Mouse (Mus musculus) stomach, embryonic 16.5 days (tissue): ENCODE results near the gene Timm17b. TPM values are rescaled to one million over a fixed set of nuclear protein-coding genes. Genes with fewer than 3 reads are reported as not detected.
A peak's percentile ranks its signal among the peaks of the same experiment; 100 is the strongest.
"Not testable (repeated sequence)": the region's sequence is repeated elsewhere in the genome, so short reads cannot be mapped to it uniquely, and the experiment has no call there.

Experiments
- ATAC-seq: fragments of 200-750 bp; cut with Nextera tagmentation; 2 replicates; pipeline ENCODE4 v1.8.0; 2017; ENCODE audit warnings: moderate number of reproducible peaks, moderate TSS enrichment; ENCODE audit not compliant: insufficient read depth, low FRiP score
- H3K27ac ChIP-seq: fragments of 300-500 bp; sonication (generic); 2 replicates; pipeline ENCODE4 v1.5.1; 2014; ENCODE audit warnings: low read length
- H3K27me3 ChIP-seq: fragments of 300-500 bp; sonication (generic); 2 replicates; pipeline ENCODE4 v1.6.1; 2014; ENCODE audit warnings: low read length, control low read depth, mixed read lengths; ENCODE audit not compliant: control insufficient read depth, insufficient read depth
- H3K36me3 ChIP-seq: fragments of 300-500 bp; sonication (generic); 2 replicates; pipeline ENCODE4 v1.6.1; 2014; ENCODE audit warnings: low read length; ENCODE audit not compliant: control insufficient read depth, insufficient read depth
- H3K4me1 ChIP-seq: fragments of 300-500 bp; sonication (generic); 2 replicates; pipeline ENCODE4 v1.6.1; 2014; ENCODE audit warnings: low read length, control low read depth, mixed read lengths; ENCODE audit not compliant: control insufficient read depth, insufficient read depth
- H3K4me2 ChIP-seq: fragments of 300-500 bp; sonication (generic); 2 replicates; pipeline ENCODE4 v1.6.1; 2014; ENCODE audit warnings: low read depth, low read length, mixed read lengths
- H3K4me3 ChIP-seq: fragments of 300-500 bp; sonication (generic); replicated peaks from 2 replicates; pipeline ENCODE4 v1.5.1; 2014; ENCODE audit warnings: mild to moderate bottlenecking, low read length
- H3K9ac ChIP-seq: fragments of 300-500 bp; sonication (generic); 2 replicates; pipeline ENCODE4 v1.6.1; 2014; ENCODE audit warnings: low read length
- H3K9me3 ChIP-seq: fragments of 300-500 bp; sonication (generic); replicated peaks from 2 replicates; pipeline ENCODE4 v1.6.1; 2016; ENCODE audit warnings: low read length, control low read depth; ENCODE audit not compliant: control insufficient read depth
- WGBS: fragments of 180-500 bp; shearing (Covaris S2); extraction: QIAGEN DNeasy Blood & Tissue Kit; methylation state at CpG from one replicate; pipeline ENCODE4 v1.1.7; 2014; 5-methylcytosine and 5-hydroxymethylcytosine counted together
- polyA plus RNA-seq: library from polyadenylated mRNA; unstranded; fragments of >200 nt; fragmentation: Nextera tagmentation; extraction: Ambion mirVana; gene quantifications from 2 replicates; pipeline ENCODE4 v1.2.1, GENCODE M21; 2015

The Timm17b gene
- polyA plus RNA-seq, 1 experiment from 2014 or later: 143 TPM

DNA sequence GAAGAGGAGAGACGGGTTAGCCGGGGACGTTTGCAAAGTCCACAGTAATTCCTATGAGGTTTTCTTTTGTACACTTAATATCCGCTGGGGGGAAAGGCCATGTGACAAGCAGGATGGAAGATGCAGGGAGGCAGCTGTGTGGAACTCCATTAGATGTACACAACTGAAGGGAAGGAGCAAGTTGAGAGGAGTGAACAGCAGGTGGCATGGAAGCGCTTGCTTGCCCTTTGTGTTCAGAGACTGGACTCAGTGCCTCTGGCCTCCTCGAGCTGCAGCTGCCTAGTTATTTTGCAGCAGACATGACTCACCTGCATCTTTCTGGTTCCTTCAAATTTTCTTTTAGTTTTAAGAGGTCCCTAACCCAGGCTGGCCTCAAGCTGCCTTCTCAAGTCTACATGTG is 11.3 kb downstream of the Timm17b start:
- no peak overlapping the region for H3K9ac ChIP-seq
- H3K27me3 ChIP-seq: no peaks in the 10 kb centered on the region
- no peak overlapping the region for H3K27ac ChIP-seq
- H3K36me3 ChIP-seq: no peaks in the 10 kb centered on the region
- WGBS: 46% methylated on average over 6 of the region's 6 CpGs
- no peaks in the 10 kb centered on the region for H3K4me1 ChIP-seq
- ATAC-seq: no peak
- no peak overlapping the region for H3K4me2 ChIP-seq
- no peak overlapping the region for H3K4me3 ChIP-seq
- H3K9me3 ChIP-seq: no peaks in the 10 kb centered on the region; the same call in 1 of the 2 replicates

DNA sequence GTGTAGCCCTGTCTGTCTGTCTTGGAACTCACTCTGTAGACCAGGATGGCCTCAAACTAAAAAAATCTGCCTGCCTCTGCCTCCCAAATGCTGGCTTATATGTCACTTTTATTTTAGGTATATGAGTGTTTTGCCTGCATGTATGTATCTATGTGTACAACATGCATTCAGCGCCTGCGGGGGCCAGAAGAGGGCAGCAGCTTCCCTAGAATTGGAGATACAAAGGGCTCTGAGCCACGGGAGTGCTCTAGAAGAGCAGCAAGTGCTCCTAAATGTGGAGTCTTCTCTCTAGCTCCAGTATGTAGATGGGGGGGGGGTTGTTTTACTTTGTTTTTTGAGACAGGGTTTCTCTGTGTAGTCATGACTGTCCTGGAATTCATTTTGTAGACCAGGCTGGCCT is 16.5 kb downstream of the Timm17b start:
- H3K27me3 ChIP-seq, H3K4me3 ChIP-seq, H3K4me1 ChIP-seq, H3K9ac ChIP-seq, H3K27ac ChIP-seq, H3K4me2 ChIP-seq, ATAC-seq, H3K9me3 ChIP-seq, H3K36me3 ChIP-seq: not testable (repeated sequence)
- WGBS: 17% methylated on average over 3 of the region's 3 CpGs

DNA sequence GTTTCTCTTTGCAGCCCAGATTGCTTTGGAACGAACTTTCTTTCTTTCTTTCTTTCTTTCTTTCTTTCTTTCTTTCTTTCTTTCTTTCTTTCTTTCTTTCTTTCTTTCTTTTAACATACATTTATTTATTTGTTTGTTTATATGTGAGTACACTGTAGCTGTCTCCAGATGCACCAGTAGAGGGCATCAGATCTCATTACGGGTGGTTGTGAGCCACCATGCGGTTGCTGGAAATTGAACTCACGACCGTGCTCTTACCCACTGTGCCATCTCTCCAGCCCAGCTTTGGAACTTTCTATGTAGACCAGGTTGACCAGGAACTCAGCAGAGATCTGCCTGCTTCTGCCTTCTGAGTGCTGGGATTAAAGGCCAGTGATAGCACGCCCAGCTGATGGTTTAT is 18.8 kb downstream of the Timm17b start:
- not testable (repeated sequence) for H3K36me3 ChIP-seq, H3K9me3 ChIP-seq, H3K4me3 ChIP-seq, H3K4me2 ChIP-seq, H3K27ac ChIP-seq, H3K9ac ChIP-seq, H3K4me1 ChIP-seq, ATAC-seq
- peaks cover 18% of the 10 kb centered on the region for H3K27me3 ChIP-seq
- WGBS: 71% methylated on average over 6 of the region's 6 CpGs

DNA sequence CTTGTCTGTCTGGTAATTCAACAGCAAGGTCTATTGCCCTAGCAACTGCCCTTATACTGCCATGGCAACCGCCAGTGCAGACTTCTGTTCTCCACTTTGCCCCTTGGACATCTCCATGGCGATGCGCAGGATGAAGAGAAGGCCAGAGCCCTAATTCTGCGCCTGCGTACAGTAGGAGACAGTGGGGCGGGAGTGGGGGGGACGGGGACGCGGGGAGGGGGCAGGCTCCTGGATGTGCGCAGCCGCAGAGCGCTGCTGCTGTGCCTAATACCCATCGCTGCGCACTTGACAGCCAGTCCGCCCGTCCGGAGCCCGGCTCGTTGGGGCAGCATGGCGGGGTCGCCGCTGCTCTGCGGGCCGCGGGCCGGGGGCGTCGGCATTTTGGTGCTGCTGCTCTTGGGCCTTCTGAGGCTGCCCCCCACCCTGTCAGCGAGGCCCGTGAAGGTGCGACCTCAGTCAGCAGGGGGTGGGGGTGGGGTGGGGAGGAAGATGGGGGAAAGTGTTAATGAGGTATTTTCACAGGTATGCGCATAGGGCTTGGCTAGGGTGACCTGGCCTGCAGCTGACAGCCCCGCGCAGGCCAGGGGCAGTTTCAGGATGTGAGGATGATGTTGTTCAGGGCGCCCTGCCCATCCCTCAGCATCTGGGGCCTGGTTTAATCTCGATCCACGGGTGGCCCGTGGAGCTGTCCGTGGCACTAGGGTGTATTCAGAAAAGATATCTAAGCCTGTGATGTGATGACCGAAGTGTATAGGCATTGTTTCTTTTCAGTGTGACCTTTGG is 20.6 kb downstream of the Timm17b start, which contains the start of gene Pcsk1n:
Gene Pcsk1n, plus strand, starts transcription at position 222 of the 783 bp plus-strand sequence.
- H3K4me3 ChIP-seq: 0 out of 2 replicates have a peak within 1 kb of the TSS, but pooled peaks have one; percentile 11
- no peak within 1 kb of the TSS for H3K9ac ChIP-seq
- no peaks in the 10 kb centered on the region for H3K36me3 ChIP-seq
- WGBS: 13% methylated on average over 40 of the region's 40 CpGs
- peaks cover 31% of the 10 kb centered on the region for H3K27me3 ChIP-seq
- 0 out of 2 replicates have a peak within 1 kb of the TSS, but pooled peaks have one; percentile 21 for H3K4me2 ChIP-seq
- no peaks in the 10 kb centered on the region for H3K9me3 ChIP-seq
- H3K27ac ChIP-seq: no peak within 1 kb of the TSS
- ATAC-seq: no peak
- no peaks in the 10 kb centered on the region for H3K4me1 ChIP-seq

DNA sequence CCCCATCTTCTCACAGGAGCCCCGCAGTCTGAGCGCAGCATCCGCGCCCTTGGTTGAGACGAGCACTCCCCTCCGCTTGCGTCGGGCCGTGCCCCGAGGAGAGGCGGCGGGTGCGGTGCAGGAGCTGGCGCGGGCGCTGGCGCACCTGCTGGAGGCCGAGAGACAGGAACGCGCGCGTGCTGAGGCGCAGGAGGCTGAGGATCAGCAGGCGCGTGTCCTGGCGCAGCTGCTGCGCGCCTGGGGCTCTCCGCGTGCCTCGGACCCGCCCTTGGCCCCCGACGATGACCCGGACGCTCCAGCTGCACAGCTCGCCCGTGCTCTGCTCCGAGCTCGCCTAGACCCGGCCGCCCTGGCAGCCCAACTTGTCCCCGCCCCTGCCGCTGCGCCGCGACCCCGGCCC is 22.9 kb downstream of the Timm17b start:
- H3K27me3 ChIP-seq: peaks cover 43% of the 10 kb centered on the region

DNA sequence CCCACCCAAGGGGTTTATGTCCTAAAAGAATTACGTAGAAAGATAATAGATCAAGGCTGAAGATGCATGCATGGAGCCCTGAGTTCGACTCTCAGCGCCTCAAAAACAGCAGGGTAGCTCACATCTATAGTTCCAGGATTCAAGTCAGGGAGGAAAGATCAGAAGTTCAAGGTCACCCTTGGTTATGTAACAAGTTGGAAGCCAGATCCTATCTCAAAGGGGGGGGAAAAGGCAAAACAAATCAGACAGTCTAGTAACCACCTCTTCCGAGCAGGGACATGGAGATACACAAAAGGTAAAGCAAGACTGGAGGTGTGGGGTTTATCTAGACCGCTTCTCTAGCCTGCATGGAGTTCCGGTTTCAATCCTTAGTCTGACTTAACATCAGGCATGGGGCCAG is 27.1 kb downstream of the Timm17b start:
- Histone ChIP-seq H3K9me3 (no peaks in the 10 kb centered on the region; the same call in 1 of the 2 replicates), H3K4me1 (no peaks in the 10 kb centered on the region), H3K27me3 (peaks cover 42% of the 10 kb centered on the region), H3K9ac (no peak overlapping the region), H3K4me2 (no peak overlapping the region), H3K27ac (no peak overlapping the region), H3K4me3 (no peak overlapping the region), H3K36me3 (no peaks in the 10 kb centered on the region)
- 70% methylated on average over 6 of the region's 6 CpGs for WGBS
- ATAC-seq: no peak

More for the DNA sequence above, 22.9 kb downstream of the Timm17b start:
- Histone ChIP-seq H3K9ac (no peak overlapping the region), H3K4me2 (peak overlapping the region; percentile 45), H3K36me3 (no peaks in the 10 kb centered on the region), H3K27ac (no peak overlapping the region), H3K9me3 (no peaks in the 10 kb centered on the region), H3K4me3 (peak overlapping the region; percentile 29), H3K4me1 (no peaks in the 10 kb centered on the region)
- ATAC-seq: no peak
- WGBS: 10% methylated on average over 47 of the region's 48 CpGs

DNA sequence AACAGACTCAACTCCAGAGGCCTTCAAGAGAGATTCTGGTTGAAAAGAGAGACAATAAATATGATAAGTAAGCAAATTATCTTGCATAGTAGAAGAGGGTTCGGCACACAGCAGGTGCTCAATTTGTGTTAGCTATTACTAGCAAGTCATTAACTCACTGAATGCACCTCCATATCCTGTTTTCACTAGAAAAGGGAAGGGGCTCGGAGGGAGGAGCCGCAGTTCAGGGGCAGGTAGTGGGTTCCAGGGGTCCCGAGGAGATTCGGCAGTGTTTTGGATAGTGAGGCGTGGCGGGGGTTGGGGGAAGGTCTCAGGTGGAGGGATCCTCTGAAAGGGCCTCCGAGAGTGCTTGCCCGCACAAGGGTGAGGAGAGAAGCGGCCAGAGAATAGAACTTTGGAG is 28.0 kb downstream of the Timm17b start:
- H3K9ac ChIP-seq: no peak overlapping the region
- WGBS: 25% methylated on average over 10 of the region's 10 CpGs

DNA sequence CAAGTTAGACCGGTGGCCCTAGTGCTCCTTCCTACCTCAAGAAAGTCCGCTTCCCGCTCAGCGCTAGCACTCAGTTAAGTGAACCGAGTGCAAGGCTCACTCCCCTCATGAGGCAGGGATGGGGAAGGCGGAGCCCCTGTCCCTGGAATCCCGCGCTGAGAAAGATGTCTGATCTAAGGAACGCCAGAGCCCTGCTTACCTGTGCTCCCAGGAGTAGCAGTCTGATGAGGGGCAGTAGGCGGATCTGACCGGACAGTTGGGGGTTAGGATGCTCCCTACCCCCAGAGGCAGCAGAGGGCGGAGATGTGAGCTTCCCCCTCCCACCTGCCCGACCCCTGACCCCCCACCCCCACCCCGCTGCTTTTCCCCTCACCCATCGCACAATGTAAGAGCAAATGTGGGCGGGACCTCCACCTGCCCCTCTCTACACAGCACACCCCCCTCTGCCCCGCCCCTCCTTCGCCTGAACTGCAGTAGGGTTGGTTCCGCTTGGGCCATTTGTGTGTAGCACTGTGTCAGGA is 29.2 kb downstream of the Timm17b start, which contains the start of gene Eras:
Gene Eras, minus strand, starts transcription at position 338 of the 521 bp plus-strand sequence.
- ATAC-seq: no peak
- WGBS: 14% methylated on average over 19 of the region's 19 CpGs
- no peak within 1 kb of the TSS for H3K9ac ChIP-seq

More for the DNA sequence above, 28.0 kb downstream of the Timm17b start:
- Histone ChIP-seq H3K4me1 (no peaks in the 10 kb centered on the region), H3K27ac (no peak overlapping the region), H3K27me3 (peaks cover 37% of the 10 kb centered on the region), H3K36me3 (no peaks in the 10 kb centered on the region), H3K4me3 (no peak overlapping the region), H3K9me3 (no peaks in the 10 kb centered on the region; the same call in 1 of the 2 replicates), H3K4me2 (no peak overlapping the region)
- ATAC-seq: no peak

DNA sequence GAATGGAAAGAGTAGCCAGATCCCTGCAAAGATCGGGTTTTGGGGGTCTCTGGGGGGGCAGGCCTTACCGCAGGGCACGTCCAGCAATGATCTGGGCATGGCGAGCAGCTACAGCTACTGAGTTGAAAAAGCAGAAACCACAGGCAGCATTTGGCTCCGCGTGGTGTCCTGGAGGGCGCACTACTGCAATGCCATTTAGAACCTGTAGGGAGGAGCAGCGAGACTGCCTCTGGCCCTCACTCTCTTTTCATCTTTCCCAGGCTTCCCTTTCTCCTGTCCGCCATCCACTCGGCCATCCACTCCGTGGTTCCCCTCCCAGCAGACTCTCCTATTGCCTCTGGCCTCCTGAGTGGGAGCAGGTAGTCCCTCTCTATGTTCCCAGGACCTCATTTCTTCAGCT is 37.7 kb downstream of the Timm17b start:
- H3K27me3 ChIP-seq: no peaks in the 10 kb centered on the region
- no peak overlapping the region for H3K4me3 ChIP-seq
- no peak overlapping the region for H3K9ac ChIP-seq
- no peak overlapping the region for H3K4me2 ChIP-seq
- no peak for ATAC-seq
- H3K36me3 ChIP-seq: no peaks in the 10 kb centered on the region
- H3K27ac ChIP-seq: no peak overlapping the region
- no peaks in the 10 kb centered on the region for H3K9me3 ChIP-seq
- WGBS: 44% methylated on average over 11 of the region's 11 CpGs
- no peaks in the 10 kb centered on the region for H3K4me1 ChIP-seq

More for the DNA sequence above, 29.2 kb downstream of the Timm17b start, which contains the start of gene Eras:
- no peak within 1 kb of the TSS for H3K4me3 ChIP-seq
- H3K4me2 ChIP-seq: no peak within 1 kb of the TSS
- H3K9me3 ChIP-seq: no peaks in the 10 kb centered on the region; the same call in 1 of the 2 replicates
- H3K27ac ChIP-seq: no peak within 1 kb of the TSS
- no peaks in the 10 kb centered on the region for H3K36me3 ChIP-seq
- H3K27me3 ChIP-seq: peaks cover 26% of the 10 kb centered on the region
- no peaks in the 10 kb centered on the region for H3K4me1 ChIP-seq
